Mouse (Mus musculus): Measurements from ENCODE around the gene Tusc2. TPM values are rescaled to one million over a fixed set of nuclear protein-coding genes. Genes with fewer than 3 reads are reported as not detected.

Tusc2 gene
- polyA plus RNA-seq, 1 experiment from 2014 or later, result 34.1 TPM

Other genes with a start within 250 kb of the Tusc2 start
- gene Hemk1, start 224.9 kb upstream of the Tusc2 start, polyA plus RNA-seq (2015; fragmentation: Nextera tagmentation; extraction: Ambion mirVana), result 3.6 and 3.7 TPM in 2 replicates
- gene 6430571L13Rik, start 222.7 kb upstream of the Tusc2 start, polyA plus RNA-seq (2015; fragmentation: Nextera tagmentation; extraction: Ambion mirVana), result 0.12 TPM in 2 replicates
- 0.02 TPM in 1 of 2 replicates, not detected in the other for gene Cacna2d2, start 163.6 kb upstream of the Tusc2 start, polyA plus RNA-seq (2015; fragmentation: Nextera tagmentation; extraction: Ambion mirVana)
- gene Tmem115, start 29.3 kb upstream of the Tusc2 start, polyA plus RNA-seq (2015; fragmentation: Nextera tagmentation; extraction: Ambion mirVana), result 15.2 and 15.9 TPM in 2 replicates
- gene Cyb561d2, start 21.1 kb upstream of the Tusc2 start, polyA plus RNA-seq (2015; fragmentation: Nextera tagmentation; extraction: Ambion mirVana), result 13.1 and 13.2 TPM in 2 replicates
- 11.2 and 13.2 TPM in 2 replicates for gene Nprl2, start 21.0 kb upstream of the Tusc2 start, polyA plus RNA-seq (2015; fragmentation: Nextera tagmentation; extraction: Ambion mirVana)
- 0.64 and 1.0 TPM in 2 replicates for gene Zmynd10, start 16.0 kb upstream of the Tusc2 start, polyA plus RNA-seq (2015; fragmentation: Nextera tagmentation; extraction: Ambion mirVana)
- 15.8 and 18.7 TPM in 2 replicates for gene Rassf1, start 11.7 kb upstream of the Tusc2 start, polyA plus RNA-seq (2015; fragmentation: Nextera tagmentation; extraction: Ambion mirVana)
- gene Hyal2, start 4.7 kb downstream of the Tusc2 start, polyA plus RNA-seq (2015; fragmentation: Nextera tagmentation; extraction: Ambion mirVana), result 48.8 and 56.3 TPM in 2 replicates
- 3.2 and 4.2 TPM in 2 replicates for gene Hyal1, start 13.7 kb downstream of the Tusc2 start, polyA plus RNA-seq (2015; fragmentation: Nextera tagmentation; extraction: Ambion mirVana)
- gene Naa80, start 15.6 kb downstream of the Tusc2 start, polyA plus RNA-seq (2015; fragmentation: Nextera tagmentation; extraction: Ambion mirVana), result 12.3 and 12.8 TPM in 2 replicates
- gene Hyal3, start 17.6 kb downstream of the Tusc2 start, polyA plus RNA-seq (2015; fragmentation: Nextera tagmentation; extraction: Ambion mirVana), result 0.64 TPM in 2 replicates
- 161 and 198 TPM in 2 replicates for gene Ifrd2, start 24.4 kb downstream of the Tusc2 start, polyA plus RNA-seq (2015; fragmentation: Nextera tagmentation; extraction: Ambion mirVana)
- 0.74 and 0.77 TPM in 2 replicates for gene Sema3b, start 46.0 kb downstream of the Tusc2 start, polyA plus RNA-seq (2015; fragmentation: Nextera tagmentation; extraction: Ambion mirVana)
- gene Gnai2, start 72.1 kb downstream of the Tusc2 start, polyA plus RNA-seq (2015; fragmentation: Nextera tagmentation; extraction: Ambion mirVana), result 162 and 167 TPM in 2 replicates
- gene Slc38a3, start 106.3 kb downstream of the Tusc2 start, polyA plus RNA-seq (2015; fragmentation: Nextera tagmentation; extraction: Ambion mirVana), result 35.0 and 50.9 TPM in 2 replicates
- gene Gnat1, start 116.5 kb downstream of the Tusc2 start, polyA plus RNA-seq (2015; fragmentation: Nextera tagmentation; extraction: Ambion mirVana), result 1.2 and 1.3 TPM in 2 replicates
- gene Sema3f, start 147.2 kb downstream of the Tusc2 start, polyA plus RNA-seq (2015; fragmentation: Nextera tagmentation; extraction: Ambion mirVana), result 0.76 and 0.92 TPM in 2 replicates
- 63.8 and 72.0 TPM in 2 replicates for gene Rbm5, start 207.7 kb downstream of the Tusc2 start, polyA plus RNA-seq (2015; fragmentation: Nextera tagmentation; extraction: Ambion mirVana)

Data from liver, embryonic 15.5 days (tissue).